Mouse (Mus musculus): ENCODE data around the gene Gm13288. TPM values are rescaled to one million over a fixed set of nuclear protein-coding genes. Genes with fewer than 3 reads are reported as not detected.
"Not testable (repeated sequence)": the region's sequence is repeated elsewhere in the genome, so short reads cannot be mapped to it uniquely, and the experiment has no call there.

Gene Gm13288
- polyA plus RNA-seq (2012; ENCODE audit: insufficient read depth, insufficient read length, low replicate concordance, missing spikeins) = not detected in 2 replicates

GRCm38 (mm10) chr4:88805231-88805630 lies at the start of gene Gm13288:
Gene Gm13288 (plus strand): TSS chr4:88805531.
- WGBS = no CpG with 5 or more reads among the region's 8 CpGs
- not testable (repeated sequence) for H3K27ac ChIP-seq (ENCODE audit: insufficient read depth, low read depth, low read length); H3K4me1 ChIP-seq (ENCODE audit: control insufficient read depth, insufficient read depth, low read length)
- H3K4me3 ChIP-seq (ENCODE audit: insufficient read depth, low read depth, low read length) = peak within 1 kb of the TSS; percentile 39

- WGBS = 10% methylated on average over 29 of the region's 31 CpGs
- H3K4me1 ChIP-seq (ENCODE audit: control insufficient read depth, insufficient read depth, low read length) = not testable (repeated sequence)
- H3K4me3 ChIP-seq (ENCODE audit: insufficient read depth, low read depth, low read length) = peak overlapping the region; percentile 43
- H3K27ac ChIP-seq (ENCODE audit: insufficient read depth, low read depth, low read length) = peak overlapping the region; percentile 4; the same call in 1 of the 2 replicates
Measured at GRCm38 (mm10) chr4:88756581-88757513, 48.5 kb upstream of the Gm13288 start.

GRCm38 (mm10) chr4:88757628-88758031 lies 47.7 kb upstream of the Gm13288 start:
- H3K27ac ChIP-seq (ENCODE audit: insufficient read depth, low read depth, low read length); H3K4me1 ChIP-seq (ENCODE audit: control insufficient read depth, insufficient read depth, low read length): not testable (repeated sequence)
- peak; percentile 55 for TF ChIP-seq CTCF (IDR thresholded peaks at IDR 0.05; ENCODE audit: insufficient read depth, low read depth, low read length)
- WGBS = under 1% methylated on average over 19 of the region's 21 CpGs
- peak overlapping the region; percentile 43 for H3K4me3 ChIP-seq (ENCODE audit: insufficient read depth, low read depth, low read length)

- 88% methylated on average over 9 of the region's 9 CpGs for WGBS
- H3K4me3 ChIP-seq (ENCODE audit: insufficient read depth, low read depth, low read length); H3K4me1 ChIP-seq (ENCODE audit: control insufficient read depth, insufficient read depth, low read length); H3K27ac ChIP-seq (ENCODE audit: insufficient read depth, low read depth, low read length): not testable (repeated sequence)
Measured at GRCm38 (mm10) chr4:88758751-88759150, 46.6 kb upstream of the Gm13288 start.

- 28% methylated on average over 10 of the region's 14 CpGs for WGBS
- H3K4me3 ChIP-seq (ENCODE audit: insufficient read depth, low read depth, low read length) = peak within 1 kb of the TSS; percentile 40
- H3K27ac ChIP-seq (ENCODE audit: insufficient read depth, low read depth, low read length); H3K4me1 ChIP-seq (ENCODE audit: control insufficient read depth, insufficient read depth, low read length): not testable (repeated sequence)
Measured at GRCm38 (mm10) chr4:88759610-88760268, 45.6 kb upstream of the Gm13288 start, which contains the start of gene Gm13283. Gene Gm13283 (plus strand): TSS chr4:88760119.

GRCm38 (mm10) chr4:88760431-88760830 lies 44.9 kb upstream of the Gm13288 start:
- H3K4me1 ChIP-seq (ENCODE audit: control insufficient read depth, insufficient read depth, low read length); H3K27ac ChIP-seq (ENCODE audit: insufficient read depth, low read depth, low read length): not testable (repeated sequence)
- under 1% methylated on average over 23 of the region's 28 CpGs for WGBS
- peak overlapping the region; percentile 40 for H3K4me3 ChIP-seq (ENCODE audit: insufficient read depth, low read depth, low read length)

GRCm38 (mm10) chr4:88761776-88762175 lies 43.6 kb upstream of the Gm13288 start:
- WGBS = 84% methylated on average over 6 of the region's 8 CpGs

GRCm38 (mm10) chr4:88762341-88762740 lies 43.0 kb upstream of the Gm13288 start:
- WGBS = 72% methylated on average over 9 of the region's 9 CpGs
- H3K4me1 ChIP-seq (ENCODE audit: control insufficient read depth, insufficient read depth, low read length); H3K4me3 ChIP-seq (ENCODE audit: insufficient read depth, low read depth, low read length); H3K27ac ChIP-seq (ENCODE audit: insufficient read depth, low read depth, low read length): not testable (repeated sequence)

More at GRCm38 (mm10) chr4:88761776-88762175, 43.6 kb upstream of the Gm13288 start:
- not testable (repeated sequence) for H3K4me1 ChIP-seq (ENCODE audit: control insufficient read depth, insufficient read depth, low read length); H3K4me3 ChIP-seq (ENCODE audit: insufficient read depth, low read depth, low read length); H3K27ac ChIP-seq (ENCODE audit: insufficient read depth, low read depth, low read length)

GRCm38 (mm10) chr4:88763384-88764018 lies 41.8 kb upstream of the Gm13288 start:
- WGBS = 3% methylated on average over 42 of the region's 42 CpGs
- H3K4me1 ChIP-seq (ENCODE audit: control insufficient read depth, insufficient read depth, low read length) = not testable (repeated sequence)

GRCm38 (mm10) chr4:88773534-88773933 lies 31.8 kb upstream of the Gm13288 start, which contains the start of gene Gm13290:
Gene Gm13290 (plus strand): TSS chr4:88773834.
- not testable (repeated sequence) for H3K27ac ChIP-seq (ENCODE audit: insufficient read depth, low read depth, low read length); H3K4me1 ChIP-seq (ENCODE audit: control insufficient read depth, insufficient read depth, low read length); H3K4me3 ChIP-seq (ENCODE audit: insufficient read depth, low read depth, low read length)
- no CpG with 5 or more reads among the region's 32 CpGs for WGBS

More at GRCm38 (mm10) chr4:88763384-88764018, 41.8 kb upstream of the Gm13288 start:
- not testable (repeated sequence) for H3K27ac ChIP-seq (ENCODE audit: insufficient read depth, low read depth, low read length)
- peak overlapping the region; percentile 44 for H3K4me3 ChIP-seq (ENCODE audit: insufficient read depth, low read depth, low read length)

- H3K4me3 ChIP-seq (ENCODE audit: insufficient read depth, low read depth, low read length); H3K4me1 ChIP-seq (ENCODE audit: control insufficient read depth, insufficient read depth, low read length); H3K27ac ChIP-seq (ENCODE audit: insufficient read depth, low read depth, low read length): not testable (repeated sequence)
- no CpG with 5 or more reads among the region's 29 CpGs for WGBS
Measured at GRCm38 (mm10) chr4:88776622-88777021, 28.7 kb upstream of the Gm13288 start, which contains the start of gene Gm13289. Gene Gm13289 (plus strand): TSS chr4:88776922.

- not testable (repeated sequence) for H3K27ac ChIP-seq (ENCODE audit: insufficient read depth, low read depth, low read length); H3K4me1 ChIP-seq (ENCODE audit: control insufficient read depth, insufficient read depth, low read length); H3K4me3 ChIP-seq (ENCODE audit: insufficient read depth, low read depth, low read length)
- WGBS = no CpG with 5 or more reads among the region's 29 CpGs
Measured at GRCm38 (mm10) chr4:88779550-88779949, 25.8 kb upstream of the Gm13288 start, which contains the start of gene Gm13272. Gene Gm13272 (plus strand): TSS chr4:88779850.

- 59% methylated on average over 16 of the region's 18 CpGs for WGBS
- H3K4me1 ChIP-seq (ENCODE audit: control insufficient read depth, insufficient read depth, low read length); H3K4me3 ChIP-seq (ENCODE audit: insufficient read depth, low read depth, low read length); H3K27ac ChIP-seq (ENCODE audit: insufficient read depth, low read depth, low read length): not testable (repeated sequence)
Measured at GRCm38 (mm10) chr4:88780320-88780719, 25.0 kb upstream of the Gm13288 start.
